Mouse (Mus musculus) embryonic fibroblast, embryonic 13.5 days (primary cell): ENCODE measurements around the gene Fam19a3.

ENCODE experiments used
- CTCF ChIP-seq: IDR thresholded peaks from 2 replicates; pipeline ENCODE4 v1.5.1; 2011; ENCODE audit warnings: mild to moderate bottlenecking, control low read depth, low read length, moderate library complexity, borderline replicate concordance; ENCODE audit not compliant: insufficient read depth
- POLR2A ChIP-seq: IDR thresholded peaks from 2 replicates; pipeline ENCODE4 v1.6.1; 2011; ENCODE audit warnings: low read depth, mild to moderate bottlenecking, control low read depth, low read length, moderate library complexity

GRCm38 (mm10) chr3:104811752-104812151 is 30.1 kb upstream of the Fam19a3 start:
- TF ChIP-seq POLR2A (no peak), CTCF (no peak)
